Mouse (Mus musculus) embryonic facial prominence, embryonic 11.5 days (tissue): ENCODE results near the gene Adarb1. TPM values are rescaled to one million over a fixed set of nuclear protein-coding genes. Genes with fewer than 3 reads are reported as not detected.

Source experiments
- ATAC-seq: fragments of 200-750 bp; cut with Nextera tagmentation; replicated peaks from 2 replicates; pipeline ENCODE4 v1.8.0; 2017; ENCODE audit warnings: low read depth; ENCODE audit not compliant: insufficient number of reproducible peaks, low FRiP score, low TSS enrichment
- DNase-seq: peaks from one replicate; pipeline ENCODE4 v3.0.0-alpha.2; 2015; ENCODE audit warnings: low spot score
- H3K27ac ChIP-seq: fragments of 300-500 bp; sonication (generic); replicated peaks from 2 replicates; pipeline ENCODE4 v1.5.1; 2014; ENCODE audit warnings: mild to moderate bottlenecking, low read depth, low read length, control low read depth
- H3K27me3 ChIP-seq: fragments of 300-500 bp; sonication (generic); 2 replicates; pipeline ENCODE4 v1.6.1; 2014; ENCODE audit warnings: mild to moderate bottlenecking, low read length, moderate library complexity, mixed read lengths; ENCODE audit not compliant: control insufficient read depth, insufficient read depth
- H3K36me3 ChIP-seq: fragments of 300-500 bp; sonication (generic); replicated peaks from 2 replicates; pipeline ENCODE4 v1.6.1; 2014; ENCODE audit warnings: low read depth, mild to moderate bottlenecking, low read length, moderate library complexity, mixed read lengths; ENCODE audit not compliant: control insufficient read depth, insufficient read depth
- H3K4me1 ChIP-seq: fragments of 300-500 bp; sonication (generic); 2 replicates; pipeline ENCODE4 v1.6.1; 2014; ENCODE audit warnings: low read length, mixed read lengths; ENCODE audit not compliant: control insufficient read depth, insufficient read depth
- H3K4me2 ChIP-seq: fragments of 300-500 bp; sonication (generic); 2 replicates; pipeline ENCODE4 v1.6.1; 2014; ENCODE audit warnings: low read depth, mild to moderate bottlenecking, control low read depth, low read length, moderate library complexity
- H3K4me3 ChIP-seq: fragments of 300-500 bp; sonication (generic); 2 replicates; pipeline ENCODE4 v1.5.1; 2014; ENCODE audit warnings: low read depth, low read length, control low read depth
- H3K9ac ChIP-seq: fragments of 300-500 bp; sonication (generic); replicated peaks from 2 replicates; pipeline ENCODE4 v1.6.1; 2014; ENCODE audit warnings: mild to moderate bottlenecking, control low read depth, low read length
- H3K9me3 ChIP-seq: fragments of 300-500 bp; sonication (generic); replicated peaks from 2 replicates; pipeline ENCODE4 v1.6.1; 2016; ENCODE audit warnings: mild to moderate bottlenecking, low read length, inconsistent platforms, mixed read lengths; ENCODE audit not compliant: control insufficient read depth
- WGBS: fragments of 180-500 bp; shearing (Covaris S2); extraction: QIAGEN DNeasy Blood & Tissue Kit; methylation state at CpG from one replicate; pipeline ENCODE4 v1.1.7; 2014; 5-methylcytosine and 5-hydroxymethylcytosine counted together
- polyA plus RNA-seq: library from polyadenylated mRNA; unstranded; fragments of >200 nt; fragmentation: Nextera tagmentation; extraction: Ambion mirVana; gene quantifications from 2 replicates; pipeline ENCODE4 v1.2.1, GENCODE M21; 2014

Gene Adarb1
- polyA plus RNA-seq, 1 experiment from 2014 or later: 3.6 TPM

DNA sequence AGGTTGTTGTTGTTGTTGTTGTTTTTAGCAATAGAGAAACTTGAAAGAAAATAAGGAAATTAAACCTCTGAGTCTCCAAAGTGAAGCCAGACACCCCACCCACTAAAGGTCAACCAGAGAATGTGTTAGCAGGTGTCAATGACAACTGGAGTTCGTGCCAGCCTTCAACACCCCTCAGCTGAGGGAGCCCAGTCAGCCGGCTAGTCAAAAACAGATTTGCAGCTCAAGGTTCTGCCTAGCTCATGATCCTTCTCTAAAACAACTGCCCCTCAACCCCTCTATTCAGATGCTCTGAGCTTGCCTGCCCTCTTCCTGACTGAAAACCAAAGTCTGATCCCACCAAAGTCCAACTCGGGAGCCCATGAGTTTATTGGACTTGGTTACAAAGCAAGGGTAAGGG lies 23.7 kb upstream of the Adarb1 start:
- Histone ChIP-seq H3K9me3 (no peaks in the 10 kb centered on the region), H3K36me3 (no peaks in the 10 kb centered on the region), H3K4me3 (no peak overlapping the region), H3K4me1 (no peaks in the 10 kb centered on the region; the same call in 1 of the 2 replicates), H3K9ac (no peak overlapping the region), H3K27me3 (no peaks in the 10 kb centered on the region), H3K4me2 (no peak overlapping the region), H3K27ac (no peak overlapping the region)
- DNase-seq (no peak), ATAC-seq (no peak)
- WGBS: 72% methylated on average over 3 of the region's 3 CpGs

- Histone ChIP-seq H3K36me3 (no peaks in the 10 kb centered on the region), H3K4me3 (no peak overlapping the region), H3K9ac (no peak overlapping the region), H3K27me3 (no peaks in the 10 kb centered on the region), H3K4me2 (no peak overlapping the region), H3K9me3 (no peaks in the 10 kb centered on the region), H3K4me1 (no peaks in the 10 kb centered on the region; the same call in 1 of the 2 replicates), H3K27ac (no peak overlapping the region; the same call in 1 of the 2 replicates)
- 64% methylated on average over 19 of the region's 19 CpGs for WGBS
- ATAC-seq (no peak), DNase-seq (no peak)
These were observed 23.0 kb upstream of the Adarb1 start for GRCm38 (mm10) chr10:77440841-77441755.

DNA sequence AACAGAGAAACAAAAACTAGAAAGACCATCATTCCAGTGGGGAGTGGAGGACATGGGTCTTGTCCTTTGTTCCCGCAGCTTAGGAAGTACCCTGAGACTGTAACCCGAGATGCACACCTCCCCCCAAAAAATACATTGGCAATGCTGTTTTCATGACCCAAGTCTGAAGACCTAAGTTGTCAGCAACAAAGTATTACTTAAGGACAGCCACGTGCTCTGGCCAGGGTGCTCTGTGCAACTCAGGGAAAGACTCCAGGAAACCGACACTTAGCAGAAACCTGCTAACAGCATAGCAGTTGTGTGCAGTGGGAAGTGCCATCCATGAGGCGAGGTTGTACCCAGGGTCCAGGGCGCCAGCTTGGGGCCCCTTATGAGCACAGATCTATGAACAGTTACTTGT lies 22.2 kb upstream of the Adarb1 start:
- no peak overlapping the region for H3K27ac ChIP-seq

GRCm38 (mm10) chr10:77439026-77439425 lies 21.0 kb upstream of the Adarb1 start:
- Histone ChIP-seq H3K4me3 (no peak overlapping the region), H3K27ac (no peak overlapping the region), H3K9me3 (no peaks in the 10 kb centered on the region), H3K4me1 (no peaks in the 10 kb centered on the region; the same call in 1 of the 2 replicates), H3K9ac (no peak overlapping the region), H3K27me3 (no peaks in the 10 kb centered on the region), H3K36me3 (no peaks in the 10 kb centered on the region), H3K4me2 (no peak overlapping the region)
- ATAC-seq (no peak), DNase-seq (no peak)
- WGBS: 83% methylated on average over 3 of the region's 3 CpGs

More for the DNA sequence above, 22.2 kb upstream of the Adarb1 start:
- no peaks in the 10 kb centered on the region for H3K36me3 ChIP-seq
- H3K4me1 ChIP-seq: no peaks in the 10 kb centered on the region; the same call in 1 of the 2 replicates
- no peak overlapping the region for H3K4me3 ChIP-seq
- no peak overlapping the region for H3K4me2 ChIP-seq
- no peaks in the 10 kb centered on the region for H3K27me3 ChIP-seq
- H3K9ac ChIP-seq: no peak overlapping the region
- 49% methylated on average over 6 of the region's 6 CpGs for WGBS
- ATAC-seq: no peak
- no peaks in the 10 kb centered on the region for H3K9me3 ChIP-seq
- DNase-seq: no peak

DNA sequence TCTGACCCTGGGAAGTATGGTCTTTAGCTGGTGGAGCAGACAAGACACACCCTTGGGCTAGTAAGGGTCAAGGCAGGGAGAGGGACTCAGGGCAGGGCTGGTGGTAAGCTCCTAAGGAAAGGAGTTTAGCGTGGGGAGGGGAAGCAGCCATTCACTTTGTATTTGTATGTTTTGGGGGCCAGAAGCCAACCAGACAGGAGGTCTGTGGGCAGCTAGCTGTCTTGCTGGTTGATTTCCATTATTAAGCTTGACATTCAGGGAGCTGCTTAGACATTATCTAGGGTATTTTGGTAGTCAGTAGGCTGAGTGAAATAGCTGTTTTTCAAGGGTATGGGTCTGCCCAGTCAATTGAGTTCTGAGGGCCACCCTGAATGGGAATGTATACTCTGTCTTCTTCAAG lies 20.0 kb upstream of the Adarb1 start:
- Histone ChIP-seq H3K27me3 (no peaks in the 10 kb centered on the region), H3K4me3 (no peak overlapping the region), H3K4me1 (no peaks in the 10 kb centered on the region; the same call in 1 of the 2 replicates), H3K27ac (no peak overlapping the region), H3K4me2 (no peak overlapping the region), H3K36me3 (no peaks in the 10 kb centered on the region), H3K9me3 (no peaks in the 10 kb centered on the region), H3K9ac (no peak overlapping the region)
- DNase-seq: no peak
- ATAC-seq: no peak
- WGBS: 50% methylated on average over 1 of the region's 1 CpGs

DNA sequence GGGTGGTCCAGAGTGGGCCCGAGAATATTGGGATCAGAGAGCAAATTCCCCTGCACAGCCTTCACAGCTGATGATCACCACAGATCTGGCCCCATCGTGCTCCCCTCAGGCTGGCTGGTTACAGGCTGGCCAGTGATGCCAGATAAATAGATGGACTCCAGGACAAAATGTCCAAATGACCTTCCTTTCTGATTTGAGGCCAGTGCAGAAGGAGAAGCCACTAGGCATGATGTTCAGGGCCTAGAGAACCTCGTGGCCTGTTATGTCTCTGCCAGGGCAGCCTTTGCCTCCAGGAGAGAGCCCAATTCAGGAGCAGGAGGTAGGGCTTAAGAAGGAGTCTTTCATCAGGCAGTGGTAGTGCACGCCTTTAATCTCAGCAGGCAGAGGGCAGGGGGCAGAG lies 17.3 kb upstream of the Adarb1 start:
- Histone ChIP-seq H3K9me3 (no peaks in the 10 kb centered on the region), H3K36me3 (no peaks in the 10 kb centered on the region), H3K4me2 (no peak overlapping the region), H3K9ac (no peak overlapping the region), H3K27ac (no peak overlapping the region), H3K4me3 (no peak overlapping the region), H3K27me3 (no peaks in the 10 kb centered on the region), H3K4me1 (no peaks in the 10 kb centered on the region)
- no peak for DNase-seq
- WGBS: 59% methylated on average over 4 of the region's 4 CpGs
- no peak for ATAC-seq

DNA sequence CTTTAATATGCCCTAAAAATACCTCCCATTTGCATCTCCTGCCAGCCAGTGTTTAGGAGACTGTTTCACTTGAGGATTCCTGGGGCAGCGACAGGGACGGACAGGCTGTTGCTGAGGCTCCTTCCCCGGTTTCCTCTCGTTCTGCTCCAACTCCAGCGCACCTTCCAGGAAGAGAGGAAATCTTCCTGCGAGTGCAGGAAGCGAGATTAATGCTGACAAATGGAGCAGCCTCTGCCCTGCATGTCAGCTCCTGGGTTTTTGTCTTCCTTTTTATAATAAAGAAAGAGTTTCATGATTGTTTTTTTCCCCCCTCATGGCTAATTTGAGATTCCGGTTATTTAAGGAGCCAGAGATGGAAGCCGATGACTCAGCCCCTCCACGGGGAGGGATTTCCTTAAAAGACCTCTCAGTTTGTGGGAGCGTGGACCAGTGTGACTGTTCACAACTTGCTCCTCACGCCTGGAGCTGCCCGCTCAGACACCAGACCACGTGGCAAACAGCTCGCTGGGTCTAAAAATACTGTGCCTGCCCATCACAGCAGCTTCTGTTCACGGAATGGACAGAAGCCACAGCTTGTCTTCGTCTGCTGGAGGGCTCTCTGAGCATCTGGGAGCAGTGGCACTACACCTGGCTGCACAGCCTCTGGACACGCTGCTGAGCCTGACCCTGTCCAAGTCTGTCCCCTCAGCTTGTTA lies 16.5 kb upstream of the Adarb1 start:
- H3K9me3 ChIP-seq: no peaks in the 10 kb centered on the region
- H3K4me1 ChIP-seq: no peaks in the 10 kb centered on the region
- H3K4me3 ChIP-seq: no peak overlapping the region
- H3K27me3 ChIP-seq: no peaks in the 10 kb centered on the region
- WGBS: 57% methylated on average over 18 of the region's 18 CpGs
- ATAC-seq (no peak), DNase-seq (no peak)
- no peak overlapping the region for H3K4me2 ChIP-seq
- no peaks in the 10 kb centered on the region for H3K36me3 ChIP-seq
- no peak overlapping the region for H3K27ac ChIP-seq
- no peak overlapping the region for H3K9ac ChIP-seq

GRCm38 (mm10) chr10:77434076-77434456 lies 16.0 kb upstream of the Adarb1 start:
- Histone ChIP-seq H3K4me1 (no peaks in the 10 kb centered on the region), H3K4me2 (no peak overlapping the region), H3K4me3 (no peak overlapping the region), H3K27ac (no peak overlapping the region), H3K36me3 (no peaks in the 10 kb centered on the region), H3K27me3 (no peaks in the 10 kb centered on the region), H3K9ac (no peak overlapping the region), H3K9me3 (no peaks in the 10 kb centered on the region)
- DNase-seq (no peak), ATAC-seq (no peak)
- 60% methylated on average over 4 of the region's 4 CpGs for WGBS
